Mouse (Mus musculus): Measurements from ENCODE around the gene Slc35d3.

DNA sequence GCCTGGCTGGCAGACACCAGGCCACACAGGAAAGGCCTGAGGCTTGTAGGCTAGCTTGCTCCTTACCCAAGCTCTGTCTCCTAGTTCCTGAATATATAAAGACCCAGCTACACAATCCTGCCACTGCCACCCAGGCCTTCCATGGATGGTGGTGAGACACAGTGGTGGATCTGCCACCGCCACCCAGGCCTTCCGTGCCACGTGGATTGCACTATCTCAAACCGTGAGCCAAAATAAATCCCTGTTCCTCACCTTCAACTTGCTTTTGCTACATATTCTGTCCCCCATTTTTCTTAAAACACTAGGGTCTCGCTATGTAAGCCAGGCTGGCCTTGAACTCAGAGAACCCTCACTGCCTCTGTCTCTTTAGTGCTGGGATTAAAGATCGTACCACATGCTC is 17.0 kb downstream of the Slc35d3 start:
- TF ChIP-seq POLR2A (IDR thresholded peaks at IDR 0.05; ENCODE audit: control insufficient read depth in 1 of 2, insufficient read depth in 1 of 2, low read depth in 1 of 2, low read length in 2 of 2, poor library complexity in 1 of 2) (no peak), CTCF (IDR thresholded peaks at IDR 0.05 in 2 of 3, conservative IDR thresholded peaks at IDR 0.05 in 1 of 3; ENCODE audit: control insufficient read depth in 1 of 3, insufficient read depth in 1 of 3, low read depth in 2 of 3, low read length in 3 of 3, poor library complexity in 1 of 3, severe bottlenecking in 1 of 3) (no peak), USF2 (IDR thresholded peaks at IDR 0.05; ENCODE audit: borderline replicate concordance in 1 of 2, insufficient read depth in 1 of 2, low read depth in 1 of 2, low read length in 2 of 2) (no peak), RAD21 (IDR thresholded peaks at IDR 0.05; ENCODE audit: low read depth, low read length) (no peak), MAZ (IDR thresholded peaks at IDR 0.05; ENCODE audit: low read depth, low read length) (no peak), ETS1 (IDR thresholded peaks at IDR 0.05; ENCODE audit: low read depth, low read length) (no peak), HCFC1 (IDR thresholded peaks at IDR 0.05; ENCODE audit: low read depth, low read length) (no peak), KAT2A (conservative IDR thresholded peaks at IDR 0.05; ENCODE audit: low read depth, low read length) (no peak), POLR2AphosphoS5 (IDR thresholded peaks at IDR 0.05; ENCODE audit: borderline replicate concordance, low read depth, low read length) (no peak), NRF1 (IDR thresholded peaks at IDR 0.05; ENCODE audit: insufficient read depth, low read depth, low read length, poor library complexity, severe bottlenecking) (no peak), ZKSCAN1 (IDR thresholded peaks at IDR 0.05; ENCODE audit: low read depth, low read length) (no peak), ELF1 (IDR thresholded peaks at IDR 0.05; ENCODE audit: low read depth, low read length) (no peak)

Data from MEL (cell line).